Mouse (Mus musculus) thymus, adult 2 months (tissue): ENCODE data around the gene Amigo1.
A peak's percentile ranks its signal among the peaks of the same experiment; 100 is the strongest.

Source experiments
- CTCF ChIP-seq: fragments of 200-500 bp; IDR thresholded peaks from 2 replicates; pipeline ENCODE4 v1.5.1; 2012; ENCODE audit warnings: mild to moderate bottlenecking, control low read depth, low read length, moderate library complexity, borderline replicate concordance; ENCODE audit not compliant: control insufficient read depth, poor library complexity, insufficient read depth; ENCODE audit errors: extremely low read depth
- POLR2A ChIP-seq: fragments of 200-500 bp; IDR thresholded peaks from 2 replicates; pipeline ENCODE4 v1.6.1; 2012; ENCODE audit warnings: mild to moderate bottlenecking, low read length, control low read depth, moderate library complexity; ENCODE audit not compliant: control insufficient read depth, poor library complexity, insufficient read depth; ENCODE audit errors: extremely low read depth

GRCm38 (mm10) chr3:108203621-108204325 is 17.6 kb downstream of the Amigo1 start:
- TF ChIP-seq POLR2A (no peak), CTCF (peak; percentile 59; the same call in 1 of the 2 replicates)
